Mouse (Mus musculus) bone marrow macrophage, adult 2 months (primary cell): ENCODE results near the gene Ncf1.

Experiments used
- CTCF ChIP-seq: IDR thresholded peaks from 2 replicates; pipeline ENCODE4 v1.5.1; 2012; ENCODE audit warnings: low read depth, mild to moderate bottlenecking, low read length, moderate library complexity
- POLR2A ChIP-seq: IDR thresholded peaks from 2 replicates; pipeline ENCODE4 v1.6.1; 2012; ENCODE audit warnings: mild to moderate bottlenecking, low read depth, low read length, borderline replicate concordance

DNA sequence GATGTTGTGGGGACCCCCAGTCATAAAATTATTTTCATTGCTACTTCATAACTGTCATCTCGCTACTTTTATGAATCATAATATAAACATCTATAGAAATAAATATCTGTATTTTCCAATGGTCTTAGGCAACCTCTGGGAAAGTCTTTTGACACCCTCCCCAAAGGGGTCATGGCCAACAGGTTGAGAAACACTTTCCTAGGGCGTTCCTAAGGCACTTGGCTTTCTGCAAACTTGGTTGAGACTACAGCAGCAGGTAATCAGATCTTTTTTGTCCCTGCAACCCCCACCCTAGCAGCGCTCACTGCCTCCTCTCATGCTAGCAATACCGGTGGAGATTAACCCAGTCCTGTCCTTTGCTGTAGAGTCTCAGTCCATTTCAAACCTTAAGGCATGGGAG lies 8.1 kb downstream of the Ncf1 start:
- no peak for TF ChIP-seq POLR2A
- no peak for TF ChIP-seq CTCF
